Mouse (Mus musculus) spleen, postnatal 4 days (tissue): ENCODE results near the gene Mtx1.
A peak's percentile ranks its signal among the peaks of the same experiment; 100 is the strongest.
"Not testable (repeated sequence)": the region's sequence is repeated elsewhere in the genome, so short reads cannot be mapped to it uniquely, and the experiment has no call there.

Experiments
- DNase-seq, 2 experiments: peaks; one replicate each; pipeline ENCODE4 v3.0.0; 2022; ENCODE audit warnings: low spot score in 2 of 2

Mtx1 gene

GRCm38 (mm10) chr3:89183058-89183958, 43.6 kb downstream of the Mtx1 start, which contains the start of gene Fam189b:
Gene Fam189b (plus strand): TSS chr3:89183143.
- peak; percentile 67 to 75 for DNase-seq

- DNase-seq = no peak
These were observed 44.3 kb downstream of the Mtx1 start for GRCm38 (mm10) chr3:89182531-89183057.

- peak in 1 of 2 experiments; percentile 62 for DNase-seq
These were observed 45.0 kb downstream of the Mtx1 start for GRCm38 (mm10) chr3:89181749-89182500.

GRCm38 (mm10) chr3:89179056-89179455, 47.8 kb downstream of the Mtx1 start:
- DNase-seq = no peak

- DNase-seq = no peak
These were observed 48.8 kb downstream of the Mtx1 start for GRCm38 (mm10) chr3:89178107-89178385.

GRCm38 (mm10) chr3:89177242-89178106, 49.4 kb downstream of the Mtx1 start, which contains the start of gene Scamp3:
Gene Scamp3 (plus strand): TSS chr3:89177473.
- peak; percentile 78 to 90 for DNase-seq

- DNase-seq = no peak
These were observed 50.5 kb downstream of the Mtx1 start for GRCm38 (mm10) chr3:89176421-89176820.

- peak in 1 of 2 experiments; percentile 57 for DNase-seq
These were observed 51.3 kb downstream of the Mtx1 start for GRCm38 (mm10) chr3:89175544-89175943.

GRCm38 (mm10) chr3:89174844-89175243, 52.0 kb downstream of the Mtx1 start:
- peak in 1 of 2 experiments; percentile 57 for DNase-seq

- DNase-seq = no peak
These were observed 59.9 kb downstream of the Mtx1 start for GRCm38 (mm10) chr3:89166945-89167344.

- no peak for DNase-seq
These were observed 61.5 kb downstream of the Mtx1 start for GRCm38 (mm10) chr3:89165268-89165870.

GRCm38 (mm10) chr3:89164506-89165267, 62.2 kb downstream of the Mtx1 start, which contains the start of gene Clk2:
Gene Clk2 (plus strand): TSS chr3:89164795.
- peak; percentile 95 to 96 for DNase-seq

- no peak for DNase-seq
These were observed 63.1 kb downstream of the Mtx1 start for GRCm38 (mm10) chr3:89163643-89164245.

- DNase-seq = no peak
These were observed 63.8 kb downstream of the Mtx1 start for GRCm38 (mm10) chr3:89163123-89163522.

- DNase-seq = no peak
These were observed 65.1 kb downstream of the Mtx1 start for GRCm38 (mm10) chr3:89161786-89162185.

- DNase-seq = not testable (repeated sequence)
These were observed 65.7 kb downstream of the Mtx1 start for GRCm38 (mm10) chr3:89161207-89161606.

- peak; percentile 72 to 88 for DNase-seq
These were observed 67.1 kb downstream of the Mtx1 start, which contains the start of gene Hcn3 for GRCm38 (mm10) chr3:89159616-89160344. Gene Hcn3 (minus strand): TSS chr3:89160196.

GRCm38 (mm10) chr3:89159211-89159610, 67.7 kb downstream of the Mtx1 start:
- DNase-seq = peak; percentile 62 to 84
